Mouse (Mus musculus) cerebellum, postnatal 4 days (tissue): Measurements from ENCODE around the gene Gimap8.

ENCODE experiments used
- DNase-seq, 2 experiments: peaks; one replicate each; pipeline ENCODE4 v3.0.0; 2022; ENCODE audit warnings: low spot score in 2 of 2, mixed read lengths in 1 of 2

The Gimap8 gene

GRCm38 (mm10) chr6:48637811-48638500 lies 9.1 kb upstream of the Gimap8 start:
- no peak for DNase-seq

DNA sequence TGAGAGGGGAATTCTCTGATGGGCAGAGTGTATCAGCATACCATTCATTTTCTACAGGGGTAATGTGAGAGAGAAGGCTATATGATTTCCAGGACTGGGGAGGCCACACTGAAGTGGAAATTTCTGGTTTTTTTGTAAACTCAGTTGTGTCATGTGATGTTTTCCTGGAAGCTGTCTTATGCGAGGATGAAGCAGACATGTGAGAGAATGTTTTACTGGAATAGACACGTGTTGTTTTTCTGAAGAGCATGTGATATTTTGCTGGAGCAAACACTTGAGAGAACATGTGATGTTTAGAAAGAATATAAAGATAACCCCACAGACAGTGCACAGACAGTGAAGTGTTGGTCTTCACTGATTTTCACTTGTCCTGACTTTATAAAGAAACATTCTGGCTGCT lies 8.5 kb upstream of the Gimap8 start:
- no peak for DNase-seq

- DNase-seq, result no peak
Observed at GRCm38 (mm10) chr6:48641391-48641790, 5.6 kb upstream of the Gimap8 start.

DNA sequence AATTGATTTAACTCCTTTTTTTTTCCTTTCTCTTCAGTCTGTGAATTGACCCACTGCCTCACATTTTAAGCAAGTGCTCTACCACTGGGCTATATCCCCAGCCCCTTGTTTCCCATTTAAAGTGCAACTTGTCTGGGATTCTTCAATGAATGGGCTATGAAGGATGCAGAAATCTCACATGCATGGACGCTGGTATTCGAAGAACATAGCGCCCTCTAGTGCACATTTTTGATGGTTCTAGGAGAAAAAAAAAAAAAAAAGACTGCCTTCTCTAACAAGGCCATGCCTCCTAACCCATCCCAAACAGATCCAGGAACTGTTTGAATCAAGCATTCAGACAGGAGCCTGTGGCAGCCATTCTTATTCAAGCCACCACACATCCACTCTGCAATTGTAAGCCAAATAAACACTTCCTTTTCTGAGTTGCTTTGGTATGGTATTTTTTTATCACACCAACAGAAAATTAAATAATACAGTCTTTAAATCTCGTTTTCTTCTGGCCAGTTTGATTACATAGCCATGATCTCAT lies 4.2 kb upstream of the Gimap8 start:
- peak in 1 of 2 experiments; percentile 21 for DNase-seq

DNA sequence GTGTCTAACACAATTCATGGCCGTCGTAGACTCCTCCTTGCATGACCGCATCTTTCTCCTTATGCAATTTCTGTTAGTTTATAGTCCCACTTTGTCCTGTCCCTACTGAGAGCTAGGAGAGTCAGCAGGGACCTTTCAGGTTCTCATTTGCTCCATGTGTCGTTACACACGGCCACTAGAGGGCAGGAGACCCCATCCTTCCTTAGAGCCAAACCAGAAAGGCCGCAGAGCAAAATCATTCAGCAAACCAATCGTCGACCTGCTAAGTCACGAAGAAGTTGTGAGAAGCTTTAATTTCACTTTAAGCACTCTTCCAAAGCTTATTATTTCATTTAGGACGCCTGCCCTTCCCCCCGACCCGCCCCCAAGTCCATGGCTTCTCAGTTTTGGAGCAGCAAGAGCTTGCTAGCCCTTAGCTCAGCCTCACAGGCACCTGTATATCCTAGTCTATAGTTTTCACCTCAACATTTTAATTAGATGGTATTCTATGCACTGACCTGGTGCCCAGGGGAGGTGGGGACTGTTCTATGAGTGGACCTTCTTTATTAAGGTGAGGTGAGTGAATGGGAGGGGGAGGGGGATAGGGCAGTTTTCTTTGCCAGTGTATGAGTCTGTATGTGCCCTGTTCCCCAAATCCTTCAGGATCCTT lies 1.2 kb upstream of the Gimap8 start:
- DNase-seq, result peak in 1 of 2 experiments; percentile 64

- no peak for DNase-seq
Observed at GRCm38 (mm10) chr6:48646309-48646690, 734 bp upstream of the Gimap8 start.

GRCm38 (mm10) chr6:48647611-48648010 lies 577 bp downstream of the Gimap8 start:
- DNase-seq, result no peak

GRCm38 (mm10) chr6:48648779-48649178 lies 1.7 kb downstream of the Gimap8 start:
- DNase-seq, result no peak

DNA sequence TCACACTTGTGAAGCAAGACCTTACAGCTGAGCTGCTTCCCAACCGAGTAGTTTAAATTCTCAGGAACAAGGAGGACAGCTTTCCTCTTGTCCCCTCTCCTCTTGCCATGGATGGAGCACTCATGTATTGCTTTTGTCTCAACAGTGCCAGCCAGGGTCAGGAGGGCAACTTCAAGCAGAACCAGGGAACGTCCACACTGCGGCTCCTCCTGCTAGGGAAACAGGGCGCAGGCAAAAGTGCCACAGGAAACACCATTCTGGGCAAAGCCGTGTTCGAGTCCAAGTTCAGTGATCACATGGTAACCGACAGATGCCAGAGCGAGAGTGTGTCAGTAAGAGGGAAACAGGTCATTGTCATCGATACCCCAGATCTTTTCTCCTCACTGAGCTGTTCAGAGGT lies 3.0 kb downstream of the Gimap8 start:
- DNase-seq, result no peak

GRCm38 (mm10) chr6:48658721-48659120 lies 11.7 kb downstream of the Gimap8 start:
- DNase-seq, result no peak

GRCm38 (mm10) chr6:48664750-48665149 lies 17.7 kb downstream of the Gimap8 start:
- DNase-seq, result no peak

- no peak for DNase-seq
Observed at GRCm38 (mm10) chr6:48665471-48665870, 18.4 kb downstream of the Gimap8 start.

GRCm38 (mm10) chr6:48666159-48666586 lies 19.1 kb downstream of the Gimap8 start:
- no peak for DNase-seq

- DNase-seq, result no peak
Observed at GRCm38 (mm10) chr6:48668022-48668421, 21.0 kb downstream of the Gimap8 start.

DNA sequence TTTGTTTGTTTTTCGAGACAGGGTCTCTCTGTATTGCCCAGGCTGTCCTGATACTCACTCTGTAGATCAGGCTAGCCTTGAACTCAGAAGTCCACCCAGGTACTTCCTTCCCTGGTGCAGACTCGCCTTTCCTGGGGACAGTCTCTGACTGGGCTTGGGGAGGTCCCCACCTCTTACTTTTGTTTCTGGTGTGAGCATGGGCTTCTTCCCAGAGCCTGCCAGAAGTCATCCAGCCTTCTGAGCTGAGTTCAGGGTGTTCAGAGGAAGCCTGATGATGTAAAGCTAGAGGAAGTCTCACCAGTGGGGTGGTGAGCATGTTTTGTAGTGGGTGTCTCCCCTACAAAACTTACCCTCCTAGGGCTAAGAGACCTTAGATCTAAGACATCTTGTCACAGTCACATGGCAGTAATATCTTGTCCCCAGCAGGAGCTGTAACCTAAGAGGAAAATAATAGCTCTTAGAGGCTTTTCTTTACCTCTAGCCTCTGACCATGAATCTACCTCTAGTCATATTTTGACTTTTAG lies 22.5 kb downstream of the Gimap8 start:
- DNase-seq, result no peak

DNA sequence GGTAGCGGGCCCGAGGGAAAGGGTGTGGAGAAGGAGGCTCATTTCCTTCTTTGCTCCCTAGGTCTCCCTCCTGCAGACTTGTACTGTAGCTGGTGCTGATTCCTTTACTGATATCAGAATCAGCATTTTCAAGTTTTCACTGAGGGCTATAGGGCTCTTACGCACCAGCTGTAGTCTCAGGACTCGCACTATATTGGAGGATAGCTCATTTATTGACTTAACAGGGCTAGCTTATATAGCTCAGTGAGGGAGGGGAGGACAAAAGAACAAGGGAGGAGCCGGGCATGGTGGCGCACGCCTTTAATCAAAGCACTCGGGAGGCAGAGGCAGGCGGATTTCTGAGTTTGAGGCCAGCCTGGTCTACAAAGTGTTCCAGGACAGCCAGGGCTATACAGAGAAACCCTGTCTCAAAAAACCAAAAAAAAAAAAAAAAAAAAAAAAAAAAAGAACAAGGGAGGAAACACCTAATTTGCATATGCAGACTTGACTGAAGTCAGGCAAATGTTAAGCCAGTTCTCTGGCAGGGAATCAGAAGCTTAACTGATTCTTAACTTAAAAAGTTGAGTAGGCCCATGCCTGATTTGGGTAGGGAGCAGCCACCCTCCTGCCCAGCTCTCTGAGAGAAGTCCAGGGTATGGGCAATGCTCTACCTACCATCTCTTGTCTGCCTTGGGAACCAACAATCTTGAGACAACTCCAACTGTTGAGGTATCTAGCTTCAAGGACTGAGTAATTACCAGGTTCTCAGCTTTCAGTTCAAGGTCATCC lies 27.4 kb downstream of the Gimap8 start:
- DNase-seq, result no peak

- DNase-seq, result no peak
Observed at GRCm38 (mm10) chr6:48675400-48675930, 28.4 kb downstream of the Gimap8 start.

DNA sequence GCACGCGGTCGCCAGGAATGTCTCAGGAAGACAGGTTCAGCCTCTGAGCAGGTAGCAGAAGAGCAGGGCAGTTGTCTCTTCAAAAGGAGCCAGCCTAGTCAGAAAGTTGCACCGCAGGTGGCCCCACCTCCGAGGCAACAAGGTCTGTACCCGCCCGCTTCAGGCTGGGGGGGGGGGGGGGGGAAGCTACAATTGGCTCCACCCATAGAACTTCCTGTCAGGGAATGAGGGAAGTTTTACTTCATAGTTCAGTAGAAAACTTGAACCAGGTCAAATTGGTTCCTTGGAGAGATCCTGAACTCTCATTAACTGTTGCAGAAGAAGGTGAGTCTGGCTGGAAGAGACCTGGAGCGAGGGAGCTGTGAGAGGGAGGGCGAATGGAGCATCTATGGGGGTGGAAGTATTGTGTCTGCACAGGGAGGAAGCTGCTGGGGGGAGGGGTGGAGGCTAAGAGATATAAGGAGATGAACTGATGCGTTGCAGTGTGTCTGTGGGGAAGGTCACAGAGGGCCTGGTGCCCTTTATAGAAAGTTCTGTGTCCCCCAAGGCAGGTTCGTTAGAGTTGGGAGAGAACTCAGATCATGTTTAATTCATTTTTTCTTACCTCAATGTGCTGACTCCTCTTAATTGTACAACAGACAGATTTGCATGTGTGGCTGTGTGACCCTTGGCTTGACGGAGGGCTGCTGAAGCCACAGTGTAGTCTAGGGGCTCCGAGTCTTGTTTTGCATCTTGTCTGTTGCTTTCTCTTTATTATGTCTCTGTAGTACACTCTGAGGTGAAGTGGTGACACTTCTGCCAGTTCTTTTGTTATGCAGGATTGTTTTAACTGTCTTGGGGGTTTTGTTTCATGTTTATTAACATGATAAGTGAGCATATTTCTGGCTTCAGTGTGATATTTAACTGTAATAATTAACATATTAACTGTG lies 29.2 kb downstream of the Gimap8 start, which contains the start of gene Gimap9:
TSS of gene Gimap9 (plus strand) at position 199 of the 929 bp plus-strand sequence.
- no peak for DNase-seq

- no peak for DNase-seq
Observed at GRCm38 (mm10) chr6:48676860-48677415, 29.9 kb downstream of the Gimap8 start.
